Mouse (Mus musculus): ENCODE results near the gene Kpna1.

DNA sequence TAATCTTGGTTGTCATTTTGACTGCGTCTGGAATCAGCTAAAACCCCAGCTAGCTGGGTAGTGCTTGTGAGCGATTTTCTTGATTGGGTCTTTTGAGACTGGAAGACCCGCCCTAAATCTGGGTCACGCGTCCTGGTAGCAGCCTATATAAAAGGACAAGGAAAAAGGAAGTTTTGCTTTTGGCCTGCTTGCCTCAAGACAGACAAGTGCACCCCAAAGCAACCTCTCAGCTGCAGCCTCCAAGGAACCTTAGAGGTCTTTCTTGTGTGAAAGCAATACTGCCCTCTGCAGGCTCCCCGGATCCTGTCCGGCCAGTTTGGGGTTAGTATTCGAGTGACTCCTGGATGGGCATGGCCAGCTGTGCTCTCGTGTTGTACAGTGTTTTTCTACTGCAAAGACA is 38.9 kb upstream of the Kpna1 start:
- no peak for TF ChIP-seq POLR2A (IDR thresholded peaks at IDR 0.05; ENCODE audit: insufficient read length, low read depth)
- TF ChIP-seq TCF12 (IDR thresholded peaks at IDR 0.05; ENCODE audit: insufficient read depth, poor library complexity, severe bottlenecking): no peak
- no peak for TF ChIP-seq CEBPB (IDR thresholded peaks at IDR 0.05; ENCODE audit: insufficient read depth, poor library complexity, severe bottlenecking)
- no peak for TF ChIP-seq E2F4 (IDR thresholded peaks at IDR 0.05; ENCODE audit: insufficient read depth)
